Mouse (Mus musculus): ENCODE data around the gene Aurkb.
A peak's percentile ranks its signal among the peaks of the same experiment; 100 is the strongest.
"Not testable (repeated sequence)": the region's sequence is repeated elsewhere in the genome, so short reads cannot be mapped to it uniquely, and the experiment has no call there.

The Aurkb gene

GRCm38 (mm10) chr11:69045531-69046394 is at the start of gene Aurkb:
Aurkb (plus strand) TSS chr11:69045647.
- DNase-seq (ENCODE audit: low read depth, low spot score), result no peak

- DNase-seq (ENCODE audit: low read depth, low spot score), result no peak
Observed at GRCm38 (mm10) chr11:68997080-68997479, 48.4 kb upstream of the Aurkb start.

- not testable (repeated sequence) for DNase-seq (ENCODE audit: low read depth, low spot score)
Observed at GRCm38 (mm10) chr11:69002782-69003181, 42.7 kb upstream of the Aurkb start.

- DNase-seq (ENCODE audit: low read depth, low spot score), result no peak
Observed at GRCm38 (mm10) chr11:69003592-69003991, 41.9 kb upstream of the Aurkb start.

GRCm38 (mm10) chr11:69005193-69005592 is 40.3 kb upstream of the Aurkb start:
- DNase-seq (ENCODE audit: low read depth, low spot score), result no peak

GRCm38 (mm10) chr11:69006575-69006974 is 38.9 kb upstream of the Aurkb start:
- DNase-seq (ENCODE audit: low read depth, low spot score), result not testable (repeated sequence)

GRCm38 (mm10) chr11:69008182-69009121 is 37.0 kb upstream of the Aurkb start, which contains the start of gene Pfas:
Pfas (minus strand) TSS chr11:69008460.
- DNase-seq (ENCODE audit: low read depth, low spot score), result peak; percentile 86

- no peak for DNase-seq (ENCODE audit: low read depth, low spot score)
Observed at GRCm38 (mm10) chr11:69009508-69009907, 35.9 kb upstream of the Aurkb start.

GRCm38 (mm10) chr11:69010400-69011323 is 34.8 kb upstream of the Aurkb start:
- DNase-seq (ENCODE audit: low read depth, low spot score), result no peak

GRCm38 (mm10) chr11:69011445-69011844 is 34.0 kb upstream of the Aurkb start:
- not testable (repeated sequence) for DNase-seq (ENCODE audit: low read depth, low spot score)

- peak; percentile 78 for DNase-seq (ENCODE audit: low read depth, low spot score)
Observed at GRCm38 (mm10) chr11:69012071-69012601, 33.3 kb upstream of the Aurkb start.

GRCm38 (mm10) chr11:69015644-69016441 is 29.6 kb upstream of the Aurkb start, which contains the start of gene Ctc1:
Ctc1 (plus strand) TSS chr11:69015911.
- DNase-seq (ENCODE audit: low read depth, low spot score), result peak; percentile 74

- no peak for DNase-seq (ENCODE audit: low read depth, low spot score)
Observed at GRCm38 (mm10) chr11:69016755-69017154, 28.7 kb upstream of the Aurkb start.

- no peak for DNase-seq (ENCODE audit: low read depth, low spot score)
Observed at GRCm38 (mm10) chr11:69020691-69021090, 24.8 kb upstream of the Aurkb start.

GRCm38 (mm10) chr11:69026562-69026961 is 18.9 kb upstream of the Aurkb start:
- DNase-seq (ENCODE audit: low read depth, low spot score), result no peak

- DNase-seq (ENCODE audit: low read depth, low spot score), result no peak
Observed at GRCm38 (mm10) chr11:69028805-69029204, 16.6 kb upstream of the Aurkb start.

GRCm38 (mm10) chr11:69033552-69033951 is 11.9 kb upstream of the Aurkb start:
- no peak for DNase-seq (ENCODE audit: low read depth, low spot score)

- no peak for DNase-seq (ENCODE audit: low read depth, low spot score)
Observed at GRCm38 (mm10) chr11:69034585-69034984, 10.9 kb upstream of the Aurkb start.

GRCm38 (mm10) chr11:69035411-69035810 is 10.0 kb upstream of the Aurkb start:
- no peak for DNase-seq (ENCODE audit: low read depth, low spot score)

- peak; percentile 66 for DNase-seq (ENCODE audit: low read depth, low spot score)
Observed at GRCm38 (mm10) chr11:69035849-69036248, 9.6 kb upstream of the Aurkb start.
